Mouse (Mus musculus) midbrain, embryonic 14.5 days (tissue): ENCODE data around the gene Kcnip1. TPM values are rescaled to one million over a fixed set of nuclear protein-coding genes. Genes with fewer than 3 reads are reported as not detected.

ENCODE experiments used
- ATAC-seq: fragments of 200-750 bp; cut with Nextera tagmentation; 2 replicates; pipeline ENCODE4 v1.8.0; 2017; ENCODE audit warnings: moderate number of reproducible peaks, moderate library complexity; ENCODE audit not compliant: low FRiP score, low TSS enrichment
- DNase-seq: peaks from one replicate; pipeline ENCODE4 v3.0.0-alpha.2; 2015
- H3K27ac ChIP-seq: fragments of 300-500 bp; sonication (generic); replicated peaks from 2 replicates; pipeline ENCODE4 v1.5.1; 2014; ENCODE audit warnings: mild to moderate bottlenecking, low read depth, low read length, moderate library complexity
- H3K27me3 ChIP-seq: fragments of 300-500 bp; sonication (generic); 2 replicates; pipeline ENCODE4 v1.6.1; 2014; ENCODE audit warnings: low read length, control low read depth, mixed read lengths; ENCODE audit not compliant: control insufficient read depth, insufficient read depth
- H3K36me3 ChIP-seq: fragments of 300-500 bp; sonication (generic); 2 replicates; pipeline ENCODE4 v1.6.1; 2014; ENCODE audit warnings: low read length, control low read depth; ENCODE audit not compliant: control insufficient read depth, insufficient read depth
- H3K4me1 ChIP-seq: fragments of 300-500 bp; sonication (generic); 2 replicates; pipeline ENCODE4 v1.6.1; 2014; ENCODE audit warnings: mild to moderate bottlenecking, antibody characterized with exemption, low read length, control low read depth; ENCODE audit not compliant: control insufficient read depth, insufficient read depth
- H3K4me2 ChIP-seq: fragments of 300-500 bp; sonication (generic); 2 replicates; pipeline ENCODE4 v1.6.1; 2014; ENCODE audit warnings: mild to moderate bottlenecking, low read length, moderate library complexity
- H3K4me3 ChIP-seq: fragments of 300-500 bp; sonication (generic); replicated peaks from 2 replicates; pipeline ENCODE4 v1.5.1; 2014; ENCODE audit warnings: low read depth, low read length
- H3K9ac ChIP-seq: fragments of 300-500 bp; sonication (generic); replicated peaks from 2 replicates; pipeline ENCODE4 v1.6.1; 2014; ENCODE audit warnings: mild to moderate bottlenecking, low read length, moderate library complexity
- H3K9me3 ChIP-seq: fragments of 300-500 bp; sonication (generic); 2 replicates; pipeline ENCODE4 v1.6.1; 2016; ENCODE audit warnings: low read length, control low read depth, mixed read lengths; ENCODE audit not compliant: control insufficient read depth
- WGBS: fragments of 180-500 bp; shearing (Covaris S2); extraction: QIAGEN DNeasy Blood & Tissue Kit; methylation state at CpG from one replicate; pipeline ENCODE4 v1.1.7; 2014; 5-methylcytosine and 5-hydroxymethylcytosine counted together
- polyA plus RNA-seq: library from polyadenylated mRNA; unstranded; fragments of >200 nt; fragmentation: Nextera tagmentation; extraction: Ambion mirVana; gene quantifications from 2 replicates; pipeline ENCODE4 v1.2.1, GENCODE M21; 2014

The Kcnip1 gene
- polyA plus RNA-seq, 1 experiment from 2014 or later: 76.5 TPM

GRCm38 (mm10) chr11:33829774-33830173 is 163.2 kb downstream of the Kcnip1 start:
- WGBS: 85% methylated on average over 2 of the region's 2 CpGs
- H3K27me3 ChIP-seq: no peaks in the 10 kb centered on the region
- no peaks in the 10 kb centered on the region for H3K36me3 ChIP-seq
- no peak overlapping the region for H3K4me2 ChIP-seq
- no peak overlapping the region for H3K4me3 ChIP-seq
- H3K4me1 ChIP-seq: peaks cover 20% of the 10 kb centered on the region
- DNase-seq (no peak), ATAC-seq (no peak)
- H3K9me3 ChIP-seq: no peaks in the 10 kb centered on the region
- H3K27ac ChIP-seq: no peak overlapping the region
- no peak overlapping the region for H3K9ac ChIP-seq

GRCm38 (mm10) chr11:33827829-33828206 is 165.1 kb downstream of the Kcnip1 start:
- peak overlapping the region; percentile 27; the same call in 1 of the 2 replicates for H3K4me2 ChIP-seq
- no peaks in the 10 kb centered on the region for H3K36me3 ChIP-seq
- ATAC-seq (no peak), DNase-seq (peak; percentile 61)
- no peaks in the 10 kb centered on the region for H3K27me3 ChIP-seq
- H3K4me3 ChIP-seq: no peak overlapping the region
- H3K9ac ChIP-seq: no peak overlapping the region
- peak overlapping the region; percentile 89 for H3K27ac ChIP-seq
- no peaks in the 10 kb centered on the region for H3K9me3 ChIP-seq
- WGBS: 55% methylated on average over 6 of the region's 6 CpGs
- H3K4me1 ChIP-seq: peaks cover 22% of the 10 kb centered on the region

GRCm38 (mm10) chr11:33827085-33827828 is 165.7 kb downstream of the Kcnip1 start:
- H3K27ac ChIP-seq: peak overlapping the region; percentile 89
- peaks cover 22% of the 10 kb centered on the region for H3K4me1 ChIP-seq
- H3K27me3 ChIP-seq: no peaks in the 10 kb centered on the region
- H3K4me3 ChIP-seq: no peak overlapping the region
- no peaks in the 10 kb centered on the region for H3K9me3 ChIP-seq
- peak overlapping the region; percentile 27; the same call in 1 of the 2 replicates for H3K4me2 ChIP-seq
- 40% methylated on average over 12 of the region's 12 CpGs for WGBS
- no peaks in the 10 kb centered on the region for H3K36me3 ChIP-seq
- ATAC-seq (peak; percentile 39; the same call in 1 of the 2 replicates), DNase-seq (peak; percentile 74)
- H3K9ac ChIP-seq: no peak overlapping the region

GRCm38 (mm10) chr11:33824739-33825138 is 168.2 kb downstream of the Kcnip1 start:
- 53% methylated on average over 6 of the region's 6 CpGs for WGBS

GRCm38 (mm10) chr11:33821331-33821730 is 171.6 kb downstream of the Kcnip1 start:
- DNase-seq: no peak
- ATAC-seq: no peak
- Histone ChIP-seq H3K4me1 (peaks cover 3% of the 10 kb centered on the region; the same call in 1 of the 2 replicates), H3K36me3 (no peaks in the 10 kb centered on the region), H3K4me3 (no peak overlapping the region), H3K27me3 (no peaks in the 10 kb centered on the region), H3K9me3 (no peaks in the 10 kb centered on the region), H3K27ac (no peak overlapping the region), H3K4me2 (no peak overlapping the region), H3K9ac (no peak overlapping the region)
- WGBS: 81% methylated on average over 5 of the region's 5 CpGs

More at GRCm38 (mm10) chr11:33824739-33825138, 168.2 kb downstream of the Kcnip1 start:
- peaks cover 22% of the 10 kb centered on the region for H3K4me1 ChIP-seq
- no peaks in the 10 kb centered on the region for H3K36me3 ChIP-seq
- ATAC-seq (no peak), DNase-seq (no peak)
- H3K9ac ChIP-seq: no peak overlapping the region
- H3K27me3 ChIP-seq: no peaks in the 10 kb centered on the region
- no peaks in the 10 kb centered on the region for H3K9me3 ChIP-seq
- no peak overlapping the region for H3K4me3 ChIP-seq
- no peak overlapping the region for H3K4me2 ChIP-seq
- no peak overlapping the region for H3K27ac ChIP-seq

- H3K4me1 ChIP-seq: peaks cover 3% of the 10 kb centered on the region; the same call in 1 of the 2 replicates
- WGBS: 87% methylated on average over 7 of the region's 7 CpGs
- DNase-seq: no peak
Measured at GRCm38 (mm10) chr11:33820876-33821275, 172.1 kb downstream of the Kcnip1 start.

GRCm38 (mm10) chr11:33818861-33819503 is 174.0 kb downstream of the Kcnip1 start:
- Histone ChIP-seq H3K36me3 (no peaks in the 10 kb centered on the region), H3K27ac (no peak overlapping the region), H3K9me3 (no peaks in the 10 kb centered on the region), H3K4me1 (no peaks in the 10 kb centered on the region), H3K4me2 (no peak overlapping the region), H3K4me3 (no peak overlapping the region), H3K9ac (no peak overlapping the region), H3K27me3 (no peaks in the 10 kb centered on the region)
- ATAC-seq (no peak), DNase-seq (no peak)
- 48% methylated on average over 5 of the region's 5 CpGs for WGBS

More at GRCm38 (mm10) chr11:33820876-33821275, 172.1 kb downstream of the Kcnip1 start:
- Histone ChIP-seq H3K9me3 (no peaks in the 10 kb centered on the region), H3K36me3 (no peaks in the 10 kb centered on the region), H3K9ac (no peak overlapping the region), H3K27me3 (no peaks in the 10 kb centered on the region), H3K4me3 (no peak overlapping the region), H3K27ac (no peak overlapping the region), H3K4me2 (no peak overlapping the region)
- no peak for ATAC-seq

- DNase-seq: no peak
- no peaks in the 10 kb centered on the region for H3K9me3 ChIP-seq
- no peaks in the 10 kb centered on the region for H3K36me3 ChIP-seq
- H3K27me3 ChIP-seq: no peaks in the 10 kb centered on the region
- H3K4me2 ChIP-seq: no peak overlapping the region
- no peak overlapping the region for H3K9ac ChIP-seq
- 33% methylated on average over 3 of the region's 3 CpGs for WGBS
- H3K4me1 ChIP-seq: no peaks in the 10 kb centered on the region
- no peak overlapping the region for H3K4me3 ChIP-seq
- ATAC-seq: no peak
- 0 out of 2 replicates have a peak overlapping the region, but pooled peaks have one; percentile 13 for H3K27ac ChIP-seq
Measured at GRCm38 (mm10) chr11:33816020-33816419, 176.9 kb downstream of the Kcnip1 start.
